Mouse (Mus musculus): Measurements from ENCODE around the gene Prdm5. TPM values are rescaled to one million over a fixed set of nuclear protein-coding genes. Genes with fewer than 3 reads are reported as not detected.

Gene Prdm5
- total RNA-seq, 2 experiments from 2014 or later = 3.6 to 4.2 TPM

DNA sequence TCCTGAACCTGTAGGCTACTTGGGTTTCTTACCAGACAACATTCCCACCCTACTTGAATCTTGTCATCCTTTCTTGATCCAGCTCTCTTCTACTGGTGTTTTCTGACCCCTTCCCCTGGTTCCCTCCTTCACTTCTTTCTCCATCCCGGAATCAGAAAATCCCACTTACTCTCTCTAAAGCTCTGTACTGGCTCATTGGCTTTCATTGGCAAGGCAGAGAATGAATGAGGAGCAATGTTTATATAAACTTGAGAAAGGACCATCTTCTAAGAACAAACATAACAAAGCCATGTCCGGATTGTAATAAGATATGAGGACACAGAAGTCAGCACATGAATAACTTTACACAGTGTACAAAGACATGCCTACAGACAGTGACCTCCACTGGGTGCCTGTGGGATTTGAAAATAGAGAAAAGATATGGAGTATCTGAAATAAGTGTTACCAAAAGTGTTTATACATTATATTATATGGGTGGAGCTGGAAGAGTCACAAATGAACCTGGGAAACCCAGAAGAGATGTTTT lies 127.9 kb downstream of the Prdm5 start:
- DNase-seq (ENCODE audit: extremely low spot score in 1 of 2, low spot score in 2 of 2) = no peak
- intact Hi-C loops (cut with DNase I) = no loop called here

DNA sequence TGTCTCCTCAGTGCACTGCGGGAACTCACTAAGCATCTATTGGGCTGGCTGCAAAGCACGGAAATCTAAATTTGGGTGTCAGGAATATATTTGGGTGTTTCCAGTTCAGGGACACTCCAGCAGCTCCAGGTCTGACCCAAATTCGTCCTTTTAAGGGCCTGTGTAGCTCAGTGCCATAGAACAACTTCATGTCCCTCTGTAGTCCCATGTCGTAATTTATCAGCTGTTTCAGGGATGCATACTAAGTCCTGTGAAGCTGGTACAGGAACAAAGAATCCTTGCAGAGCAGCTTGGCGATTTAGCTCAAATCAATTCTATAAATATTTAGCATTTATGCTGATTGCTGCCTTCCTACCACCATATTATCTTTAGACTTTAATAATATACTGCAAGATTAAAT lies 136.6 kb downstream of the Prdm5 start:
- no peak for DNase-seq (ENCODE audit: extremely low spot score in 1 of 2, low spot score in 2 of 2)
- intact Hi-C loops (cut with DNase I) = no loop called here

DNA sequence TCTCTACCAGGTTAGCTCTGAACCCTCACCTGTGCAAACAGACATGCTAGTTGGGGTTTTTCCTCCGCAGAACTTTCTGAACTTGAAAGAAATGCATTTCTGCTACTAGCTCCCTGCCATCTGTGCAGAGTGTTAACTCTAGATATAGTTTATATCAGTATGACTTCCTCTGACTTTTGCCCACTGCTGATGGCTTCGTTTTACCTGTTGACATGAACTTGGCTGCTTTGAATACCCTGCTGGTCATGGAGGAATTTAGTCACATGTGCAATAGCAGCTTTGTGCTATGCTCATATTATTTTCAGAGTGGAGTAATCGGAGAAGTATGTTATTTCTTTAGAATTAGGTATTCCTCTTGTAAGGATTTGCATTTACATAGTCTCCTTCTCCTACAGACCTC lies 142.9 kb downstream of the Prdm5 start:
- DNase-seq (ENCODE audit: extremely low spot score in 1 of 2, low spot score in 2 of 2) = no peak

DNA sequence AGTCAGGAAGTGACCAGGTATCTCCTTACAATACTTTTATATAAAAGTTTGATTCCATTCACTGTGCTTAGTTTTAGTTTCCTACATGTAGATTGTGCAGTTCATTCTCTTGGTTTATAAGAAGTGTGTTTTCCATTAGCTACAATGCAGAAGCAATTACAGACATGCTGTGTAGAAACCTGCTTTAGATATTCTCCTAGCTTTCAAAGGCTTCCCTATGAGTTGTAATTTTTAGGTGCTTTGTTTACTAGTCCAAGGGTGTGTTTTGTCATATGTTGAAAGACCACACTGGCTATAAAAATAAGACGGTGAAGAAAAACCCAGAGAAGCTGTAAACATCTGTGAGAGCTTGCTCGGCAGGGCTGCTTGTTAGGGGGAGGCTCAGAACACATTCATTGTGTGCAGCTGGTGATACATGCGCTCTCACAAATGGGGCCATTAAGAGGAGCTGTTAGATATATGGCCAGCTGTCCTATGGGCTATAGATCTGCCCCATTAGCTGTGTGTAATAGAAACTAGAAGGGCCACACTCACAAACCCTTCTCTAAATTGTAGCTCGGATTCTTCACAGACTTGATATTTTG lies 144.8 kb downstream of the Prdm5 start:
- DNase-seq (ENCODE audit: extremely low spot score in 1 of 2, low spot score in 2 of 2) = no peak
- intact Hi-C loops (cut with DNase I) = no loop called here

More for the DNA sequence above, 142.9 kb downstream of the Prdm5 start:
- intact Hi-C loops (cut with DNase I) = no loop called here

DNA sequence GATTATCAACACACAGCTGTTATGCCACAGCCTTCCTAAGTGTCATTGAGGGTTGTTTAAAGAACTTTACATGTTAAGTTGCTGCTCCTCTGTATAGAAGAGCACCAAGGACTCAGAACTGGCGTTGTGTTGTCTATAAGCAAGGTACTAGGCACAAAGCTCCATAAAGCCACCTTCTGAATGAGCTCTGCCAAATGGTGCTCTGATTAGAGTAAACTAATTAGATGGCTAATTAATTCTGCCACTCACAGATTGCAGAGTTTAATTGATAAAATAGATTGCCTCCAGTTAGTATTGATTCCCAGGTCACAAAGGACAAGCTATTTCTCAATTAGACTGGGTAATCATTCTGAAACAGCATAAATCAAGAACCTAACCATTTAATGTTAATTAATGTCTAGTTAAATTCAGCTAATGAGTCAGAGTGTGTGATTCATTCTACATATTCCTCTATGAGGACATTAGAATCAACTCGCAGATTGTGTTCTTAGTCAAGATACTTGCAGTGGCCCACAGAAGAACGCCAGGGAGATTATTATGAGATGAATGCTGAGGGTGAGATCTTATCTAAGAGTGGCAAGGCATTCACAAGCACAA lies 147.0 kb downstream of the Prdm5 start:
- DNase-seq (ENCODE audit: extremely low spot score in 1 of 2, low spot score in 2 of 2) = no peak
- intact Hi-C loops (cut with DNase I) = no loop called here

DNA sequence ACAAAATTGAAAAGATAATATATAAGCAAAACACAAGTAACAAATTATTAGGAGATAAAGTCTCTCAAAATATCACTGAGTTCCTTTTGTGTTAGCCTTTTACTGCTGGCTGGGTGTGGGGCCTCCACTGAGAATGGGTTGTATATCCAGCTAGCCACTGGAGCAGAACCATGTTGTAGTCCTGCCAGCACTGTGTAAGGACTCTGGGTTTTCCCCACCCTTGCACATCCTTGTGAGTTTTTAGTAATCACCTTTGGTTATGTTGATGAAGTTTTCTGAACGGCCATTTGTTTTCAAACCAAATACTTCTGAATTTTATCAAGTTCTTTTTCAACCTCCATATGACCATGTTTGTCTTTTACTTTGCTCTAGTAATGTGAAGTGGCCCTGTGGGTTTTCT lies 151.7 kb downstream of the Prdm5 start:
- DNase-seq (ENCODE audit: extremely low spot score in 1 of 2, low spot score in 2 of 2) = no peak
- intact Hi-C loops (cut with DNase I) = no loop called here

DNA sequence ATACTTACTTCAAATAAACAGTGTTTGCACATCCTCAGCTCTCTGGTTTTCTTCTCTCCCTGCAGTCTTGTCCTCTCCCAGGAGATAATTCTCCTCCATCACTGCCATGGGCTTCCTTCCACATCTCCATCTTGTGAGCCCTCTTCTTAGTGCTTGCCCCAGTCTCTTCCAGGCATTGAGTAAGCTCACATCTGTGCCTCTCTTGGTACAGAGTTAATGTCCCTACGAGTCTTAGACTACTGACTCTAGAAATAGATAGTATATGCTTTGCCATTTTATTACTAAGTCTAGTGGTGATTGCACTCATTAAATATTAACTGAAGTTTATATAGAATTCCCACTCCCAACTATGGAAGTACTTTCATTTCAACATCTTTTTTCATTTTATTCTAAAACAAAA lies 154.0 kb downstream of the Prdm5 start:
- intact Hi-C loops (cut with DNase I) = no loop called here

DNA sequence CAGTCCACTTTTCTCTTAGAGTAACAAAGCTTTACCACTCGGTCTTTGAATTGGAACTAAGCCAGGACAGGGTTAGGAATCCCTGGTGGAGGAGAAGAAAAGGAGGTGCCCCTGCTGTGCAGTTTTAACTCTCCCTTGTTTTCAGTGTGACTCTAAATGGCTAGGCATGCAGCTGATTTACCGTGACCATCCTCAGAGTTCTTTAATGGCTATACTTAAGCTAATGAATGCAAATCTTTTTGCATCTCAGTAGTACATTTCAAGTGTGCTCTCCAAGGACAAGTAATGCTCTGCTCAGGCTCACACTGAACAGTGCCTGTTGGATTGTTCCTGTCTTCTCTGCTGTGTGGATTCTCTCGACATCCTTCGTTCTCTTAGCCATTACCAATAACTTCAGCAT lies 154.4 kb downstream of the Prdm5 start:
- no peak for DNase-seq (ENCODE audit: extremely low spot score in 1 of 2, low spot score in 2 of 2)
- intact Hi-C loops (cut with DNase I) = no loop called here

More for the DNA sequence above, 154.0 kb downstream of the Prdm5 start:
- no peak for DNase-seq (ENCODE audit: extremely low spot score in 1 of 2, low spot score in 2 of 2)

DNA sequence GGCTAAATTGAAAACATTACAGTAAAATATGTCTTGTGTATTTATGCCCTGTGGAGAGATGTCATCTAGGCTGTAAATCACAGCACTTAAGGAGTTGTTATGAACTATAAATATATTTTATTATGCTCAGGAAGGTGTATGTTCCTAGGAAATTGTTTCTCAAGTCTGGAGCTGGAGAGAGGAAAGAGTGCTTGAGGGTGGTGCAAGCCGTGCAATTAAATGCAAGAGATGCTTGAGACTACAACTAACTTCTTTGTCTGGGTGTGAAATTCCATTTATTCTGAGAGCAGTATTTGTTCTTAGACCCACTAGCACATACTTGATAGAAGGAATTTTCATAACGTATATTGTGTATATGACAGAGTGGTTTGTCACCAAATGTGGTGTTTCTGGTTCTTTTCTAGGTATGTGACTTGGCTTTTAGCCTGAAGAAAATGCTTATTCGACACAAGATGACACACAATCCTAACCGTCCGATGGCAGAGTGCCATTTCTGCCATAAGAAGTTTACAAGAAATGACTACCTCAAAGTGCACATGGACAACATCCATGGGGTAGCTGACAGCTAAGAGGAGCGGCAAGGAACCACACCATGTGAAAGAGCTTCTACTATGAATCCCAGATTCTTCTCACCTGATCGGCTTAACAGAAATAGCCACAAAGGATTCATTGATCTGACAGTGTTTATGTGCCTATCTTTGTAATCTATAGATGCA lies 156.9 kb downstream of the Prdm5 start:
- intact Hi-C loops (cut with DNase I) = no loop called here
- DNase-seq (ENCODE audit: extremely low spot score in 1 of 2, low spot score in 2 of 2) = no peak

DNA sequence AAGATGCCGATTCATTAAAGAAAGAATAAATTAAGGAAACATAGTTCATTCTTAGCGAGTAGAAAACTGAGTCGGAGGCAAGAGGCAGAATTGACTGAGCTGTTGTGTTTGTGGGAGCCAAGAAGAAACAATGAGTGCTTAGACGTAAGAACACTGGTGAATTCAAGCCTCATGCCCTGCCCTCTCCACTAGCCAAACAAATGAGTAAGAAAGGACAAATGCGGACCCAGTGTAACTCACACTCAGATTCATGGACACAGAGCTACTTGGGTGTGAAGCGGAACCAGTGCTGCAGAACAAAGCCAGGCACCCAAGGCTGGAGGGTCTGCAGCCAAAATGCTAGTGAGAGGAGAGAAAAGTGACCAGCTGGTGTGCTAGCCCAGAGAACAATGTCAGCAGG lies 171.7 kb downstream of the Prdm5 start:
- no peak for DNase-seq (ENCODE audit: extremely low spot score in 1 of 2, low spot score in 2 of 2)
- intact Hi-C loops (cut with DNase I) = no loop called here

DNA sequence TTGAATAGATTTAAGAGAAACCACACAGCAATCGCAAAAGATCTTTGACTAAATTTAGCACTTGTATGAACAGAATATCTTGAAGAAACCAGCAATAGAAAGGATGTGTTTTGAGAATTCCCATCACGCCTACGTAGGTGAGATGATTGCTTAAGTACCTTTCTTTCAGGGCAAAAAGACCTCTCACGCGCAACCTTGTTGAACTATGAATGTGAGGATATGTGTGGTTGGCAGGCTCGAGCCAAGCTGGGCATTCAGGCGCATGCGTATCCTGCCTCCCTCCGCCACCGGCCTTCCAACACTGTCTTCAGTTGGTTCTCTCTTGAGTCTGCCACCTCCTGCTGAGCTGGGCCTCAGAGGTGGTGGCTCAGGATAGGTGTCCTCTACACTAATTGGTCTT lies 173.5 kb downstream of the Prdm5 start, which contains the start of gene 4930544G11Rik:
Gene 4930544G11Rik, plus strand, starts transcription at position 301 of the 400 bp plus-strand sequence.
- DNase-seq (ENCODE audit: extremely low spot score in 1 of 2, low spot score in 2 of 2) = no peak
- intact Hi-C loops (cut with DNase I) = no loop called here

DNA sequence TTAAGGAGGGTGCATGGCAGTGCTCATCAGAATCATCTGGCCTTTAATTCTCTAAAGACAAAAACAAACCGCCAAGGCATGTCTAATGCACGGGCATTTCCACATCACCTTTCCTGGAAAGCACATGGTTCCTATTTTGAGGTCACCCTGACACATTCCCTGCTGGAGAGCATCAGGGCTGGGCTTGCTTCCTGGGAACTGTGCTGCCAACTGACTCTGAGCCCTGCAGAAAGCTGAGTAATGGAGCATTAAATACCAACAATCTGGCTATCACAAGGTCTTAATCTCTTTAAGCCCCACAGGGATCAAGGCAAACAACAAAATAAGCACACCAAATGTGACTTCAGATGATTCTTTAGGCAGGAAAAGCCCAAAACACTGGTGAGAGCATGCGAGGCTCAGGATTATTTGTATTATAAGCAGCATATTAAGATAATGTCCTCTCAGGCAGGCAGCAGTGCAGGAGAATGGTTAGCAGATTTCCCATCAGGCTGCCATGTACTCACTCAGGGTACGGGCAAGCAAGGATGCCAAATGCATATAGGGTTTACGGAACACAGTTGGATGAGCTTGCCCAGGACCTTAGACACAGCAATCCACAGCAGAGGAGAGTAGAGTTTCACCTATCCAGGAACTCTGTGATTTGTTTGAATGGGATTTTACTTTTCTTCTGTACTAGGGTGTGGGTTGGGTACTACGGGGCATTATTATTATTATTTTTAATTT lies 190.8 kb downstream of the Prdm5 start:
- no peak for DNase-seq (ENCODE audit: extremely low spot score in 1 of 2, low spot score in 2 of 2)
- intact Hi-C loops (cut with DNase I) = no loop called here

DNA sequence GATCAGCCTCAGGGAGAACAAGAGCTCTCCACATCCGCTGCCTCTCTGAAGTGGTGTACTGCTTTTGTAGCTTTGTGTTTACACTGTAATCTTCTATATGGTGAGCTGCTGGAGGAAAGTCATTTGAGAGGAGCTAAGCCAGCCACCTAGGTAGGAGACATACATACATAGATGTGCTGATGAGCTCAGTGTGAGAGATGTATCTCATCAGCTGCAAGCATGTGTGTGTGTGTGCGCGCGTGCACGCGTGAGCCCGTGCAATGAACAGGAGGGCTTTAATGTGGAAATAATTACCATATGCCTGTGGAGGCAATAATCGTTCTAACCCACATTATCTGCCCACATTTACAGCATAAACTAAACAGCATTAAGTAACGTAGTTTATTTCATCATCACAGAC lies 191.6 kb downstream of the Prdm5 start:
- DNase-seq (ENCODE audit: extremely low spot score in 1 of 2, low spot score in 2 of 2) = no peak
- intact Hi-C loops (cut with DNase I) = no loop called here

Other genes with a start within 250 kb of the Prdm5 start
- 10 to 100 TPM; 17.9 to 20.3 TPM for gene Ndnf, start 107.4 kb upstream of the Prdm5 start, total RNA-seq (2021)
- gene 4930544G11Rik, start 173.6 kb downstream of the Prdm5 start, total RNA-seq (2021) = not detected

Measured in left cerebral cortex, postnatal 10 days (tissue).